Mouse (Mus musculus) stomach, adult 2 months (tissue): ENCODE measurements around the gene Ndufs2. TPM values are rescaled to one million over a fixed set of nuclear protein-coding genes. Genes with fewer than 3 reads are reported as not detected.

Experiments
- polyA plus RNA-seq: library from polyadenylated mRNA; depleted of rRNA; stranded (reverse); fragments of >200 nt; gene quantifications from 2 replicates; pipeline ENCODE4 v1.2.3, GENCODE M21; 2012; rRNA removed

The Ndufs2 gene
- polyA plus RNA-seq, result 62.4 and 62.6 TPM in 2 replicates

DNA sequence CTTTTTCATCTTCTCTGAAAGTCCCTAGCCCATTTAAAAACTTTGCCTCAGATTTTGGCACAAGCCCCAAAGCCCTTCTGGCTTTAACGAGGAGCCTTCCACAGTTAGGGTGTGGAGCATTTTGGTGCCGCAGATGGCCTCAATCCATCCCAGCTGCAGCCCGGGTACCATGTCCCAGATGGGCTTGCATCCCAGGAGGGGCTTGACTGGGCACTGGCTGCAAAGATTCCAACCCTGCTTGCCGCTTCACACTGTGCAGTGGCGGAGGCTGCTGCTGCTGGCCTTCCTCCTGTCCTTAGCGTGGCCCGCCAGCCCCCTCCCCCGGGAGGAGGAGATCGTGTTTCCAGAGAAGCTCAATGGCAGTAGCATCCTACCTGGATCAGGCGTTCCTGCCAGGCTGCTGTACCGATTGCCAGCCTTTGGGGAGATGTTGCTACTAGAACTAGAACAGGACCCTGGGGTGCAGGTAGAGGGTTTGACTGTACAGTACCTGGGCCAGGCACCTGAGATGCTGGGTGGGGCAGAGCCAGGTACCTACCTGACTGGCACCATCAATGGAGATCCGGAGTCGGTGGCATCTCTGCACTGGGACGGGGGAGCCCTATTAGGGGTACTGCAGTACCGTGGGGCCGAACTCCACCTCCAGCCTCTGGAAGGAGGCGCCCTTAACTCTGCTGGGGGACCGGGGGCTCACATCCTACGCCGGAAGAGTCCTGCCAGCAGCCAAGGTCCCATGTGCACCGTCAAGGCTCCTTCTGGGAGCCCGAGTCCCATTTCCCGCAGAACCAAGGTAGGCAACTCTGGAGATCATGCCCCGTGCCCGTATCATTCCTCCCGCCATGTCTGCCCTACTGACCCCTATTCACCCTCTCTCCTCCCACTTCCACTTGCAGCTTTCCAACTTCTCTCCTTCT is at the start of gene Ndufs2:
Gene Ndufs2 (minus strand): TSS at position 709 of the 914 bp plus-strand sequence.

DNA sequence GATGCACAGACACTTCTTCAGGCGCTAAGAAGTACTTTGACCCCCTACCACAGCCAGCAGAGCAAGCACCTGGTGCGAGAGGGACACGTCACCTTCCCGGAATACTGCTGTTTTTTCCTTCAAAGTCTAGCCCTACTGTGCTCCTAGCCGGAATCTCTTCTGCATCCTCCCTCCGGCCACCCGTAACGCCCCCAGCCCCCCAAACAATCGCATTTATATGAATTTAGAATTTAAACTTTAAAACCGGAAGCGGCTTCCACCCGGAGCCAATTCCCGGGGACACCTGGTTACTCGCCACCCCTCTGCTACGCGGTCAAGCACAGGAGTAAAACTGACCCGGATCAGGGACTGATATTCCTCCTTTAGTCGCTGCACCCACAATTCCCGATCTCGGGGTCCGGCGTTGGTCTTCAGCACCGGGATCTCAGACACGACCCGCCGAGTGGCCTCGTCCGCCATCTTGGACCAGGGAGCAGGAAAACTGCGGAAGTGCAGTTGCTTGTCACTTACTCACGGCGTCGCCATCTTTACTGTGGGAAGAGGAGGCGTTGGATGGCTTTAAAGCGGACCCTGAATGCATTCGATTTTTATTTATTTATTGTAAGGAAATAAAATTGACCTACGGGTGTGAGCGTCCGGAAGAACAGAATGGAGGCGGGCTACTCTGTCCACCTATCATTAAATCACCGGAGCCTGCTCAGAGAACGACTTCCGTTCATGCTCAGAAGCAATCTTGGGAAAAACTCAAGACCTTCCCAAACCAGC is 43.3 kb upstream of the Ndufs2 start, which contains the start of gene Ufc1:
Gene Ufc1 (minus strand): TSS at position 727 of the 765 bp plus-strand sequence.

DNA sequence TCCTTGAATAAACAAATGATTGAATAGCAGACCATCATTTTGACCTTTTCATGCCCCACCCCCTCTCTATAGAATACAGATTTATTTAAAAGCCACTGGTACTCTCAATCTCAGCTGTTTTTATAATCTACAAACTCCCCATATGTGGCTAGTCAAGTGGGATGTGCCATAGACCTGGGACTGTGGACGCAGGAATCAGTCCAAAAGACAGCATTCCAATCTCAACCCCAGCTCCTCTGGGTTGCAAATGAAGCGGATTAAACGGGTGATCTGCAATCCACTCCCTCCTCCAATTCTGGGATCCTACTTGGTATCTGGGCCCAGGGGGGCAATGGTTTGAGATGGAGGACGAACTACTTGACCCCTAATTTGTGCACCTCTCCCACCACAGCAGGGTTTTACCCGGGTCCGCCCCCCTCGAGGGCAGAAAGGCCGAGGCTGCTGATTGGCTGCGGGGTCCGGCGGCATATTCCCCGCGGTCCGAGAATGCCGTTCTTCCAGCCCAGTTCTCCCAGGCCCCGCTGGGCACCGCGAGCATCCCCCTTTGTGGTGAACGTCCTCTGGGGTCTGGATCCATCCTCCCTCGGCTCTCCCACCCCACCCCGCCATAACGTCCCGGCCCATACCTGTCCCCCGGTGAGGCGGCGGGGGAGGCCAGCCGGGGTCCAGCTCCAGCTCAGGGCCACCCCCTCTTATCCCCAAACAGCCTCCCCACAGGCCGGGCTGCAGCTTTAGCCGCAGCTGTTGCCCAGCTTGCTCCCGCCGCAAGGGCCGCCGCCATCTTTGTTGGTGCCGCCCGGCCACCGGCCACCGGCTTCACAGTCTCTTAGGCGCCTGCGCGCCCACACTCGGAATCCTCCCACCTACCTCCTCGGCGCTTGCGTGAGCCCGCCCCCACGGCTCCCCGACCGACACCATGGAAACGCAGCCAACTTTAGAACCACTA is 36.2 kb upstream of the Ndufs2 start, which contains the start of gene Usp21:
Gene Usp21 (minus strand): TSS at position 856 of the 946 bp plus-strand sequence.

GRCm38 (mm10) chr1:171280916-171281527 is 29.8 kb upstream of the Ndufs2 start, which contains the start of gene Ppox:
Gene Ppox (minus strand): TSS chr1:171281186.

DNA sequence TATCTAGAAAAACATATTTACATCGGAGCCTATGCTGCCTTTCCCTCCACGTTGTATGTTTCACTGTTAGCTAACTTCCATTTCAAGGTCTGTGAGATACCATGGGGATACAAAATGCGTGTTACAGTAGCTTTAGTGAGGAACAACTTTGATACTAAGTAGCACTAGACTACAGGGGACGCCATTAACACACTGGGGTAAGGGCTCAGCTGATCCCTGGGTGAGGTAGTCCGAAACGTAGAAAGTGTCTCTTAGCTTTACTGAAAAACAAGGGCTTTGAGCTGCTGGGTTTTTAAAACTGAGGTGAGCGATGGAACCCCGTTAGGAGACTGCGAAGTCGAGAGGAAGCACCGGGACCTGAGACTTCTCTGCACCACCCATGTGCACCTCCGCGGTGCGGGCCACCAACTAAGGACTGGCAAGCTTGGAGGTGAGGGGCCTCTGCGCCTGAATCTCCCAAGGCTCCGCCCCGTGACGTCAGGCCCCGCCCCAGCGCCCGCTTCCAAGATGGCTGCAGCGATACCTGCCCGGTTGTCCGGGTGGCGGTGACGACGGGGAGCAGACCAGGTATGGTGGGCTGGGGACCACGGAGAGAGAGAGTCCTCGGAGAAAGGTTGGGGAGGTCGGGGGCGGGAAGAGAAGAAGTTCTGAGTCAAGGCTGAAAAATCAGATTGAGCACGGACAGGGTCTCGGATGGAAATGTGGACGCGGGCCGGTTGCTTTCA is 18.8 kb upstream of the Ndufs2 start, which contains the start of gene B4galt3:
Gene B4galt3 (plus strand): TSS at position 481 of the 725 bp plus-strand sequence.

GRCm38 (mm10) chr1:171249913-171250600 is 1.1 kb downstream of the Ndufs2 start, which contains the start of gene Adamts4:
Gene Adamts4 (plus strand): TSS chr1:171250421.

GRCm38 (mm10) chr1:171234126-171234525 is 17.1 kb downstream of the Ndufs2 start, which contains the start of gene Fcer1g:
Gene Fcer1g (minus strand): TSS chr1:171234365.

GRCm38 (mm10) chr1:171224857-171225256 is 26.3 kb downstream of the Ndufs2 start, which contains the start of gene Apoa2:
Gene Apoa2 (plus strand): TSS chr1:171225054.

GRCm38 (mm10) chr1:171222238-171223155 is 28.7 kb downstream of the Ndufs2 start, which contains the start of gene Tomm40l:
Gene Tomm40l (minus strand): TSS chr1:171222514.

DNA sequence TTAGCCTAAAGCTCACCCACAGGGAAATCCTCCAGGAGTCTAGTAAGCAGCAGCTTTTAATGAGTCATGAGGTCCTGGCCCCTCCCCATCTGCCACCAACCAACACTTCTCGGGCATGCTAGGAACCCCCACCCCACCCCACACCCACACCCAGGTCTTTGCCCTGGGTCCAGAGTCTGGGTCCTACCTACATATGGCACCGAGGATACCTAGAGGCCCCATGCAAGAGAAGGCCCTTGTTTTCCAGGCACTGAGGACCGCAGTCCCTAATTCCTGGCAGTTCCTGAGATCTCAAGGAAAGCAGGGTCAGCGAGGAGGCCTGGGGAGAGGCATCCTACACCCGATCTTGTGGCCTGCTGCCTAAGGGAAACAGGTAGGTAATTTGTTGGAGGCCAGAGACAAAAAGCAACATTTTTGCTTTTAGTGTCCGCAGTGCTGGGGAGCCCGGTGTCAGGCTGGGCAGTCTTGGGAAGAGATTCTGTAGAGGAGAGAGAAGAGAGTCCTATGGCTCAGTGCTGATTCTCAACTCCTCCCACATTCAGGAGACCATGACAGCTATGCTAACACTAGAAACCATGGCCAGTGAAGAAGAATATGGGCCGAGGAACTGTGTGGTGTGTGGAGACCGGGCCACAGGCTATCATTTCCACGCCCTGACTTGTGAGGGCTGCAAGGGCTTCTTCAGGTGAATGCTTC is 37.2 kb downstream of the Ndufs2 start, which contains the start of gene Nr1i3:
Gene Nr1i3 (plus strand): TSS at position 170 of the 696 bp plus-strand sequence.

DNA sequence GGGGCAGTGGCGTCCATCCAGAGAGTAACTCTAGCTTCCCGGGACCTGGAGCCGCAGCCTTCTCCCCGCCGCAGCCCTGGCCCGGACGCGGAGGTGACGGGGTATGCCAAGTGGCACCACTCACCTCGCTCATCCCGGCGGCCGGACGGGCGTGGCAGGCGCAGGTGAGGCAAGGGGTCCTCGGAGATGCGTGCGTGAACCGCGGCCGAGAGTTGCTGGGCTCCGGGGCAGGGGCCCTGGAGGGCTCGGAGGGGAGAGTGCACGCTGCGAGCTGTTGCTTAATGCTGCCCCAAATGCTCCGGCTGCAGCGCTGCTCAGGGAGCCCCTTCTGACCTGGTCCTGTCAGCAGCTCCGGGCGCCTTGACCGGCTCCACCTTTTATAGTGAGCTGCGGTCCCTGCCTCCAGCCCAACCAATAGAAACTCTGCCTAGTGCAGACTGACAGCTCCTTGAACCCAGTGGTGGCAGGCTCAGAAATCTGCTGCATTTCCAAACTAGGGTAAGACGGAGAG is 55.2 kb downstream of the Ndufs2 start, which contains the start of gene Pcp4l1:
Gene Pcp4l1 (minus strand): TSS at position 382 of the 511 bp plus-strand sequence.

Other genes starting within 250 kb of the Ndufs2 start
- gene Fcgr4, start 232.5 kb downstream of the Ndufs2 start, polyA plus RNA-seq, result 0.30 and 0.38 TPM in 2 replicates
- 3.2 and 4.2 TPM in 2 replicates for gene Fcgr3, start 186.5 kb downstream of the Ndufs2 start, polyA plus RNA-seq
- 1.2 and 1.4 TPM in 2 replicates for gene Cfap126, start 137.5 kb downstream of the Ndufs2 start, polyA plus RNA-seq
- gene Sdhc, start 100.8 kb downstream of the Ndufs2 start, polyA plus RNA-seq, result 87.8 and 99.3 TPM in 2 replicates
- 0.87 and 1.1 TPM in 2 replicates for gene Mpz, start 100.7 kb downstream of the Ndufs2 start, polyA plus RNA-seq
- gene Pcp4l1, start 55.1 kb downstream of the Ndufs2 start, polyA plus RNA-seq, result 41.3 and 54.6 TPM in 2 replicates
- gene Nr1i3, start 37.4 kb downstream of the Ndufs2 start, polyA plus RNA-seq, result 0.04 and 0.11 TPM in 2 replicates
- 20.4 and 21.3 TPM in 2 replicates for gene Tomm40l, start 28.9 kb downstream of the Ndufs2 start, polyA plus RNA-seq
- 0.42 and 1.5 TPM in 2 replicates for gene Apoa2, start 26.3 kb downstream of the Ndufs2 start, polyA plus RNA-seq
- 16.4 and 22.5 TPM in 2 replicates for gene Fcer1g, start 17.0 kb downstream of the Ndufs2 start, polyA plus RNA-seq
- 2.8 and 2.9 TPM in 2 replicates for gene Adamts4, start 967 bp downstream of the Ndufs2 start, polyA plus RNA-seq
- gene B4galt3, start 18.9 kb upstream of the Ndufs2 start, polyA plus RNA-seq, result 40.4 and 47.1 TPM in 2 replicates
- gene Ppox, start 29.8 kb upstream of the Ndufs2 start, polyA plus RNA-seq, result 16.4 and 17.4 TPM in 2 replicates
- 19.0 and 19.2 TPM in 2 replicates for gene Usp21, start 36.6 kb upstream of the Ndufs2 start, polyA plus RNA-seq
- 8.7 and 9.2 TPM in 2 replicates for gene Ufc1, start 43.6 kb upstream of the Ndufs2 start, polyA plus RNA-seq
- gene Dedd, start 77.8 kb upstream of the Ndufs2 start, polyA plus RNA-seq, result 16.3 and 18.4 TPM in 2 replicates
- 39.2 and 41.0 TPM in 2 replicates for gene Nit1, start 94.3 kb upstream of the Ndufs2 start, polyA plus RNA-seq
- gene Pfdn2, start 94.3 kb upstream of the Ndufs2 start, polyA plus RNA-seq, result 1.2 and 1.9 TPM in 2 replicates
- gene Klhdc9, start 109.4 kb upstream of the Ndufs2 start, polyA plus RNA-seq, result 0.18 and 0.57 TPM in 2 replicates
- gene Nectin4, start 118.7 kb upstream of the Ndufs2 start, polyA plus RNA-seq, result 10.8 and 11.6 TPM in 2 replicates
- gene Arhgap30, start 137.6 kb upstream of the Ndufs2 start, polyA plus RNA-seq, result 1.1 and 1.5 TPM in 2 replicates
- 35.3 and 39.4 TPM in 2 replicates for gene Usf1, start 159.9 kb upstream of the Ndufs2 start, polyA plus RNA-seq
- gene Tstd1, start 167.5 kb upstream of the Ndufs2 start, polyA plus RNA-seq, result 26.3 and 54.4 TPM in 2 replicates
- gene F11r, start 186.1 kb upstream of the Ndufs2 start, polyA plus RNA-seq, result 43.0 and 50.4 TPM in 2 replicates